Mouse (Mus musculus) adrenal gland (tissue): ENCODE data around the gene Wbp11.

ENCODE experiments used
- microRNA-seq, 2 experiments: library from miRNA; unstranded; fragments of <30 nt; microRNA quantifications; one replicate each; pipeline ENCODE4; 2019

The Wbp11 gene

Small RNAs within 50 kb of the gene (microRNA-seq; reads per million reads assigned to microRNA genes)
- gene Gm44364: 0 reads per million in 2 experiments
